Mouse (Mus musculus) embryonic facial prominence, embryonic 12.5 days (tissue): ENCODE results near the gene Ifnar2. TPM values are rescaled to one million over a fixed set of nuclear protein-coding genes. Genes with fewer than 3 reads are reported as not detected.

Experiments
- ATAC-seq: fragments of 200-750 bp; cut with Nextera tagmentation; 2 replicates; pipeline ENCODE4 v1.8.0; 2017; ENCODE audit not compliant: insufficient number of reproducible peaks, insufficient read depth, low FRiP score, low TSS enrichment
- H3K27ac ChIP-seq: fragments of 300-500 bp; sonication (generic); 2 replicates; pipeline ENCODE4 v1.5.1; 2016; ENCODE audit warnings: mild to moderate bottlenecking
- H3K27me3 ChIP-seq: fragments of 300-500 bp; sonication (generic); 2 replicates; pipeline ENCODE4 v1.6.1; 2016; ENCODE audit warnings: mild to moderate bottlenecking, moderate library complexity
- H3K36me3 ChIP-seq: fragments of 300-500 bp; sonication (generic); 2 replicates; pipeline ENCODE4 v1.6.1; 2016; ENCODE audit warnings: mild to moderate bottlenecking
- H3K4me1 ChIP-seq: fragments of 300-500 bp; sonication (generic); 2 replicates; pipeline ENCODE4 v1.6.1; 2016
- H3K4me2 ChIP-seq: fragments of 300-500 bp; sonication (generic); replicated peaks from 2 replicates; pipeline ENCODE4 v1.6.1; 2016; ENCODE audit warnings: mild to moderate bottlenecking, moderate library complexity
- H3K4me3 ChIP-seq: fragments of 300-500 bp; sonication (generic); 2 replicates; pipeline ENCODE4 v1.5.1; 2016; ENCODE audit warnings: mild to moderate bottlenecking
- H3K9ac ChIP-seq: fragments of 300-500 bp; sonication (generic); 2 replicates; pipeline ENCODE4 v1.6.1; 2016; ENCODE audit warnings: mild to moderate bottlenecking, moderate library complexity
- H3K9me3 ChIP-seq: fragments of 300-500 bp; sonication (generic); 2 replicates; pipeline ENCODE4 v1.6.1; 2016; ENCODE audit warnings: mild to moderate bottlenecking, moderate library complexity
- WGBS: fragments of 180-500 bp; shearing (Covaris S2); methylation state at CpG from one replicate; pipeline ENCODE4 v1.1.7; 2016; 5-methylcytosine and 5-hydroxymethylcytosine counted together
- polyA plus RNA-seq: library from polyadenylated mRNA; unstranded; fragments of >200 nt; fragmentation: Nextera tagmentation; extraction: Ambion mirVana; gene quantifications from 2 replicates; pipeline ENCODE4 v1.2.1, GENCODE M21; 2016

Ifnar2 gene
- polyA plus RNA-seq, 1 experiment from 2014 or later = 42.6 TPM

- Histone ChIP-seq H3K9me3 (no peaks in the 10 kb centered on the region), H3K4me1 (0 out of 2 replicates have a peak, but pooled peaks cover 4% of the 10 kb centered on the region), H3K9ac (no peak overlapping the region), H3K4me3 (no peak overlapping the region), H3K27me3 (peaks cover 1% of the 10 kb centered on the region; the same call in 1 of the 2 replicates), H3K4me2 (no peak overlapping the region), H3K27ac (no peak overlapping the region), H3K36me3 (no peaks in the 10 kb centered on the region)
- ATAC-seq = no peak
- WGBS = 53% methylated on average over 3 of the region's 3 CpGs
Measured at GRCm38 (mm10) chr16:91360162-91360561, 12.4 kb upstream of the Ifnar2 start.

- H3K4me2 ChIP-seq = no peak overlapping the region
- H3K4me1 ChIP-seq = 0 out of 2 replicates have a peak, but pooled peaks cover 4% of the 10 kb centered on the region
- H3K9me3 ChIP-seq = no peaks in the 10 kb centered on the region
- H3K4me3 ChIP-seq = no peak overlapping the region
- no peak overlapping the region for H3K9ac ChIP-seq
- no peak overlapping the region for H3K27ac ChIP-seq
- ATAC-seq = no peak
- H3K36me3 ChIP-seq = no peaks in the 10 kb centered on the region
- H3K27me3 ChIP-seq = no peaks in the 10 kb centered on the region
- WGBS = 24% methylated on average over 2 of the region's 2 CpGs
Measured at GRCm38 (mm10) chr16:91362006-91362405, 10.6 kb upstream of the Ifnar2 start.

DNA sequence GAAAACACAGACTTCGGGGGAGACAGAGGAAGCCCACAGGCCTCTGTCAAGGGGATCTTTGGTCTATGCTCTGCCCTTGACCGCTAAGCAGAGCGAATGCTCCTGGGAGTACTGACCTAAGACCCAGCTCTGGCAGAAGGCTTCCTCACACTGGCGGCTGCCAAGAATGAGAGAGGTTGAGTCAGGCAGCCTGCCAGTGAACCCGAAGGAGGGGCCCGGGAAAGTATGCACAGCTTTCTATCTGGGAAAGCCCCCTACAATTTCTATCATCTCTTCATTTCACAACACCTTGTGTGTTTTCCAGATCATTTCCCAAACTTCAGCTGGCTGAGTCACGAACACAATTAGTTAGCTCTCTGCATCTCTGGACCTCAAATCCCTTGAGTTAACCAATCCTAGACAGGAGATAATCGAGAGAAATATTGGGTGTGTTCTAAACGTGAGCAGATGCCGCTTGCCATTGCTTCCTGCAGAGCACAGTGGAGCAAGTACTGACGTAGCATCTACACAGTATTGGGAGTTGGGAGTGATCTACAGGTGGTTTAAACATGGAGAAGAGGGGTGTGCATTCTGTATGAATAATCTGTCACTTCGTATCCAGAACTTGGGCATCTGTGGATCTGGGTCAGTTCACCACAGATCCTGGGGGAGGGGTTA is 9.8 kb upstream of the Ifnar2 start:
- Histone ChIP-seq H3K9ac (no peak overlapping the region), H3K27ac (no peak overlapping the region), H3K4me1 (0 out of 2 replicates have a peak, but pooled peaks cover 4% of the 10 kb centered on the region), H3K4me3 (no peak overlapping the region), H3K27me3 (no peaks in the 10 kb centered on the region), H3K4me2 (no peak overlapping the region), H3K9me3 (no peaks in the 10 kb centered on the region), H3K36me3 (no peaks in the 10 kb centered on the region)
- ATAC-seq = no peak
- whole genome bisulfite sequencing = 68% methylated on average over 12 of the region's 12 CpGs

- Histone ChIP-seq H3K9ac (no peak overlapping the region), H3K4me2 (no peak overlapping the region), H3K4me3 (no peak overlapping the region), H3K4me1 (0 out of 2 replicates have a peak, but pooled peaks cover 4% of the 10 kb centered on the region), H3K36me3 (no peaks in the 10 kb centered on the region), H3K27ac (no peak overlapping the region; the same call in 1 of the 2 replicates), H3K9me3 (no peaks in the 10 kb centered on the region), H3K27me3 (no peaks in the 10 kb centered on the region)
- 20% methylated on average over 3 of the region's 3 CpGs for WGBS
- no peak for ATAC-seq
Measured at GRCm38 (mm10) chr16:91363483-91363882, 9.1 kb upstream of the Ifnar2 start.

- no peaks in the 10 kb centered on the region for H3K27me3 ChIP-seq
- no peak overlapping the region for H3K27ac ChIP-seq
- no peaks in the 10 kb centered on the region for H3K36me3 ChIP-seq
- no peak overlapping the region for H3K9ac ChIP-seq
- no peak overlapping the region for H3K4me3 ChIP-seq
- no peaks in the 10 kb centered on the region for H3K4me1 ChIP-seq
- ATAC-seq = no peak
- no peaks in the 10 kb centered on the region for H3K9me3 ChIP-seq
- no peak overlapping the region for H3K4me2 ChIP-seq
Measured at GRCm38 (mm10) chr16:91366567-91366966, 6.0 kb upstream of the Ifnar2 start.

GRCm38 (mm10) chr16:91367066-91367465 is 5.5 kb upstream of the Ifnar2 start:
- Histone ChIP-seq H3K4me3 (no peak overlapping the region), H3K4me1 (no peaks in the 10 kb centered on the region), H3K9me3 (no peaks in the 10 kb centered on the region), H3K4me2 (no peak overlapping the region), H3K27me3 (no peaks in the 10 kb centered on the region), H3K36me3 (no peaks in the 10 kb centered on the region), H3K27ac (no peak overlapping the region), H3K9ac (no peak overlapping the region)
- no peak for ATAC-seq
- whole genome bisulfite sequencing = 86% methylated on average over 2 of the region's 2 CpGs

- H3K36me3 ChIP-seq = peaks cover 7% of the 10 kb centered on the region; the same call in 1 of the 2 replicates
- no peaks in the 10 kb centered on the region for H3K27me3 ChIP-seq
- no peaks in the 10 kb centered on the region for H3K9me3 ChIP-seq
- peak overlapping the region; percentile 88 for H3K4me3 ChIP-seq
- peak overlapping the region; percentile 90 for H3K4me2 ChIP-seq
- peak overlapping the region; percentile 95 for H3K27ac ChIP-seq
- peaks cover 12% of the 10 kb centered on the region for H3K4me1 ChIP-seq
- 40% methylated on average over 13 of the region's 13 CpGs for WGBS
- peak overlapping the region; percentile 89 for H3K9ac ChIP-seq
- no peak for ATAC-seq
Measured at GRCm38 (mm10) chr16:91373473-91374252, 1.1 kb downstream of the Ifnar2 start.

DNA sequence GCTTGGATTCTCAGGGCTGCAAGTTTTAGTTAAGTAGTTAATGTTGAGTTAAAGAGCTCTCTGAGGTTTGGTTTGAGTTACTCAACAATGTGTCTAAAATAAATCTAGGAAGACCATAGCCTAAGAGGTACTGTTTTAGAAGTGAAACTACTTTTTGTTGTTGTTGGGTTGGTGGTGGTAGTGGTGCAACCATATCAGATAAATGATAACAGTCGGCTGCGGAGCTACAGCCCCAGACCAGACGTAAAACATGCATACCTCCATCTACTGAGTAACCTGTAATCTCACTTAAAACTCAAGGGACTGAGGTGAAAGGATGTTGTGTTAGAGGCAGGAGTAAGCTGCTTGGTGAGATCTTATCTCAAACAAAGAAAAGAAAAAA is 1.7 kb downstream of the Ifnar2 start:
- H3K4me2 ChIP-seq = no peak overlapping the region
- H3K27me3 ChIP-seq = no peaks in the 10 kb centered on the region
- no peaks in the 10 kb centered on the region for H3K9me3 ChIP-seq
- ATAC-seq = no peak
- H3K9ac ChIP-seq = no peak overlapping the region
- H3K4me3 ChIP-seq = no peak overlapping the region
- H3K4me1 ChIP-seq = peaks cover 16% of the 10 kb centered on the region
- H3K36me3 ChIP-seq = peaks cover 7% of the 10 kb centered on the region; the same call in 1 of the 2 replicates
- no peak overlapping the region for H3K27ac ChIP-seq
- 93% methylated on average over 3 of the region's 3 CpGs for WGBS

DNA sequence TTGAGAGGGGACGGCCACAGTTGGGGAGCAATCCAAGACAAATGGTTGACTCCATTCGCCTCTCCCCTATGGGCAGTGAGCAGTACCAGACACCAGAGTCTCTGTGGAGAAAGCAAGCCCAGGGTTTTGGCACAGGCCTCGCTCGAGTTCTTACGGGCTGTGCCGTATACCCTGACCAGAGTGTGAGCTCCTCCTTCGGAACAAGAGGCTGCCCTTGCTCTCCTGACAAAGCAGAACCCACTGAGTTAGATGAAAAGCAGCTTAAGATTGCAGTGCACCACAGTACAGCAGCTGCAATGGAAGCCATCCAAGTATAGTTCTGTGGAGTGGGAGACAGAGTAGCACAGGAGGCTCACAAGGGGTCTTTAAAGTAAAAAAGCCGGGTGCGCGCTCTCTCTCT is 4.1 kb downstream of the Ifnar2 start:
- Histone ChIP-seq H3K36me3 (peaks cover 7% of the 10 kb centered on the region; the same call in 1 of the 2 replicates), H3K9ac (no peak overlapping the region), H3K4me1 (peaks cover 21% of the 10 kb centered on the region), H3K4me3 (no peak overlapping the region), H3K9me3 (no peaks in the 10 kb centered on the region), H3K4me2 (no peak overlapping the region), H3K27ac (no peak overlapping the region), H3K27me3 (no peaks in the 10 kb centered on the region)
- 90% methylated on average over 10 of the region's 10 CpGs for WGBS
- no peak for ATAC-seq

- no peak overlapping the region for H3K9ac ChIP-seq
Measured at GRCm38 (mm10) chr16:91378431-91378986, 5.9 kb downstream of the Ifnar2 start.

DNA sequence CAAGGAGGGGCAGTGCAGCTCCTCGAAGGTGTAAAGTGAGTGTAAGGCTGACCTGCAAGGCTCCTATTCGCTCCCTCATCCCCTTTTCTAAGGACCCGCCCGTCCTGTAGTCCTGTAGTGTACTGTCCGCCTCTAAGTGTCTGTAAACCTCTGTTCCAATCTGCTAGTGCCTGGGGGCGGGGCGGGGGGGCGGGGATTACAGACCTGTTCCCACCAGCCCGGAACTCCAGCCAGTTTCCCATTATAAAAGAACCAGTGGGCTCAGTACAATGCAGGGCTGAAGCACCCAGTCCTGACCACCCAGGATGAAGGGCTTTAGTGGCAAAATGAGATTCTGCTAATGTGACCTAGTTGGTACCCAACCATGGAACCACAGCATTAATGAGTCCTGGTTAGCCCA is 6.4 kb downstream of the Ifnar2 start:
- Histone ChIP-seq H3K27ac (peak overlapping the region; percentile 64), H3K36me3 (peaks cover 14% of the 10 kb centered on the region)

More at GRCm38 (mm10) chr16:91378431-91378986, 5.9 kb downstream of the Ifnar2 start:
- no peaks in the 10 kb centered on the region for H3K27me3 ChIP-seq
- ATAC-seq = no peak
- WGBS = 23% methylated on average over 17 of the region's 17 CpGs
- peaks cover 9% of the 10 kb centered on the region for H3K36me3 ChIP-seq
- peak overlapping the region; percentile 64 for H3K27ac ChIP-seq
- H3K4me2 ChIP-seq = peak overlapping the region; percentile 9; the same call in 1 of the 2 replicates
- H3K4me3 ChIP-seq = no peak overlapping the region
- no peaks in the 10 kb centered on the region for H3K9me3 ChIP-seq
- H3K4me1 ChIP-seq = peaks cover 16% of the 10 kb centered on the region

More for the DNA sequence above, 6.4 kb downstream of the Ifnar2 start:
- no peaks in the 10 kb centered on the region for H3K27me3 ChIP-seq
- H3K4me3 ChIP-seq = no peak overlapping the region
- H3K9me3 ChIP-seq = no peaks in the 10 kb centered on the region
- 11% methylated on average over 9 of the region's 9 CpGs for WGBS
- H3K9ac ChIP-seq = no peak overlapping the region
- peaks cover 11% of the 10 kb centered on the region for H3K4me1 ChIP-seq
- H3K4me2 ChIP-seq = peak overlapping the region; percentile 9; the same call in 1 of the 2 replicates
- peak; percentile 65; the same call in 1 of the 2 replicates for ATAC-seq
